Mouse (Mus musculus) hindbrain, embryonic 10.5 days (tissue): ENCODE data around the gene Ctrc. TPM values are rescaled to one million over a fixed set of nuclear protein-coding genes. Genes with fewer than 3 reads are reported as not detected.

Source experiments
- DNase-seq: peaks from one replicate; pipeline ENCODE4 v3.0.0-alpha.2; 2017; ENCODE audit warnings: low spot score
- H3K27ac ChIP-seq: fragments of 300-500 bp; sonication (generic); 2 replicates; pipeline ENCODE4 v1.5.1; 2016; ENCODE audit warnings: mild to moderate bottlenecking, moderate library complexity
- H3K27me3 ChIP-seq: fragments of 300-500 bp; sonication (generic); 2 replicates; pipeline ENCODE4 v1.6.1; 2016; ENCODE audit warnings: mild to moderate bottlenecking; ENCODE audit not compliant: poor library complexity, insufficient read depth, severe bottlenecking
- H3K36me3 ChIP-seq: fragments of 300-500 bp; sonication (generic); 2 replicates; pipeline ENCODE4 v1.6.1; 2016; ENCODE audit warnings: mild to moderate bottlenecking, moderate library complexity
- H3K4me1 ChIP-seq: fragments of 300-500 bp; sonication (generic); replicated peaks from 2 replicates; pipeline ENCODE4 v1.6.1; 2016; ENCODE audit warnings: mild to moderate bottlenecking
- H3K4me3 ChIP-seq: fragments of 300-500 bp; sonication (generic); 2 replicates; pipeline ENCODE4 v1.5.1; 2016; ENCODE audit warnings: mild to moderate bottlenecking, moderate library complexity
- H3K9me3 ChIP-seq: fragments of 300-500 bp; sonication (generic); 2 replicates; pipeline ENCODE4 v1.6.1; 2016; ENCODE audit warnings: mild to moderate bottlenecking, moderate library complexity
- WGBS: fragments of 180-500 bp; shearing (Covaris S2); methylation state at CpG from one replicate; pipeline ENCODE4 v1.1.7; 2016; 5-methylcytosine and 5-hydroxymethylcytosine counted together
- polyA plus RNA-seq: library from polyadenylated mRNA; unstranded; fragments of >200 nt; fragmentation: Nextera tagmentation; extraction: Ambion mirVana; gene quantifications from 2 replicates; pipeline ENCODE4 v1.2.1, GENCODE M21; 2016

Ctrc gene
- polyA plus RNA-seq, 1 experiment from 2014 or later, result not detected

DNA sequence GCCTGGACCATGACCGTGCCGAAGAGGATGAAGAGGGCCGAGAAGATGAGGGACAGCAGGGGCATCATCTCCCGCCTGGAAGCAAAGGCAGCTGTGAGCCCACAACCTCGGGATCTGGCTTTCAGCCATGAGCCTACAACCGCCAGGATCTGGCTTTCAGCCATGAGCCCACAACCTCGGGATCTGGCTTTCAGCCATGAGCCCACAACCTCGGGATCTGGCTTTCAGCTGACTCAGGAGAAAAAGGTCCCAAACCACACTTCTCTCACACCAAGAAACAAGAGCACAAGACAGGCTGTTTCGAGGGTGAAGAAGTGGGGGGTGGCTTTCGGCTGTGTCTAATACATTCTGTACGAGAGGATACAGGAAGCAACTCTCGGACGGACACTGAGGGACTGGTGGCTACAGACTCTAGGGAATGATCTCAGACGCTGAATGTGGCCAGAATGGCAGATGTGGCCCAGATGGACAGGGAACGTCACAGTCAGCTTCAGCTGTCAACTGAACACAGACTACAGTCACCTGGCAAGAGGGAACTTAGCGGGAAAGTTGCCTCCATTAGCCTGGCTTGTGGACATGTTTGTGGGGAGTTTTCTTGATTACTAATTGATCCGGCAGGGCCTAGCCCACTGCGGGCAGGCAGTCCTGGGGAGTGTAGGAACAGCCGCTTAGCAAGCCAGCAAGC lies 79.3 kb downstream of the Ctrc start:
- H3K27ac ChIP-seq, result no peak overlapping the region
- H3K36me3 ChIP-seq, result peaks cover 96% of the 10 kb centered on the region
- H3K4me1 ChIP-seq, result no peaks in the 10 kb centered on the region
- H3K4me3 ChIP-seq, result no peak overlapping the region
- WGBS, result 85% methylated on average over 19 of the region's 19 CpGs
- DNase-seq, result no peak
- H3K27me3 ChIP-seq, result no peaks in the 10 kb centered on the region
- H3K9me3 ChIP-seq, result no peaks in the 10 kb centered on the region

DNA sequence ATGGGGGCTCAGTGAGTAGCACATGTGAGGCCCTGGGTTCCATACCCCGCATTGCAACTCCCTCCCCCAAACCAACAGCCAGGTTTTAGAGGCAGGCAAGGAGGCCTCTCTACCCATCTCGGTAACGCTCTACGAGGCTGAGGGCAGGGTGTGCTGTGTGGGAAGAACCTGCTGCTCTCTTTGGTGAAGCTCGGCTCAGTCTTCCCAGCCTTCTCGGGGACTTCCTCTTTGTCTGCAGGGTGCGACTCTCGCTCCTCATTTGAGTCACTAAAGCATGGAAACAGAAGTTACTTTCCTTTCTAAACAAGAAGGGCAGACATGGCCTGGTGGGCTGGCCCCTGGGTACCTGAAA lies 79.9 kb downstream of the Ctrc start:
- Histone ChIP-seq H3K4me3 (no peak overlapping the region), H3K27me3 (no peaks in the 10 kb centered on the region), H3K9me3 (no peaks in the 10 kb centered on the region), H3K4me1 (no peaks in the 10 kb centered on the region), H3K27ac (no peak overlapping the region), H3K36me3 (peaks cover 96% of the 10 kb centered on the region)
- DNase-seq, result no peak
- WGBS, result 92% methylated on average over 8 of the region's 8 CpGs

DNA sequence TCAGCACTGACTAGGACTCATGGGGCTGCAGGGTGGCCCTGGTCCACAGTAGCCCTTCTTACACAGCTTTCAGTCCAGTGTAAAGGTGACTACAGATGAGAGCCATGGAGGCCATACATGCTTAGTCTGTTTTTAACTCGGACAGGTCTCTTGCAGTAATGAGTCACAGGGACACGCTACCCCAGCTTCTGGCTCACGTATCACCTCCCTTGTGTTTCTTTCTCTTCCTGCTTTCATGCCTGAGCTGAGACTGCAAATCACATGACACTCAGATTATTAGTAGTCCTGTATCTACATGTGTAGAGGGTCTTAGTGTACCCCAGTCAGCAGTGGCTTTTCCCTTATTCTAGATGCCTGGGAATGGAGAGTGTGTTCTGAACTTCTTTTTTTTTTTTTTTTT lies 81.2 kb downstream of the Ctrc start:
- peaks cover 93% of the 10 kb centered on the region for H3K36me3 ChIP-seq

More for the DNA sequence above, 81.2 kb downstream of the Ctrc start:
- no peaks in the 10 kb centered on the region for H3K4me1 ChIP-seq
- no peak overlapping the region for H3K4me3 ChIP-seq
- no peak for DNase-seq
- WGBS, result 94% methylated on average over 3 of the region's 3 CpGs
- H3K27me3 ChIP-seq, result no peaks in the 10 kb centered on the region
- no peaks in the 10 kb centered on the region for H3K9me3 ChIP-seq
- no peak overlapping the region for H3K27ac ChIP-seq

Other genes starting within 250 kb of the Ctrc start
- 33.7 and 34.4 TPM in 2 replicates for gene Fblim1, start 240.3 kb downstream of the Ctrc start, polyA plus RNA-seq
- gene Tmem82, start 227.7 kb downstream of the Ctrc start, polyA plus RNA-seq, result 1.2 and 1.5 TPM in 2 replicates
- gene Slc25a34, start 222.5 kb downstream of the Ctrc start, polyA plus RNA-seq, result 0.10 TPM in 1 of 2 replicates, not detected in the other
- 5.0 and 5.4 TPM in 2 replicates for gene Plekhm2, start 181.5 kb downstream of the Ctrc start, polyA plus RNA-seq
- gene Rsc1a1, start 160.8 kb downstream of the Ctrc start, polyA plus RNA-seq, result 2.9 TPM in 1 of 2 replicates, not detected in the other
- 20.8 and 28.4 TPM in 2 replicates for gene Ddi2, start 122.9 kb downstream of the Ctrc start, polyA plus RNA-seq
- gene Agmat, start 99.7 kb downstream of the Ctrc start, polyA plus RNA-seq, result not detected in 2 replicates
- gene Dnajc16, start 55.4 kb downstream of the Ctrc start, polyA plus RNA-seq, result 4.5 and 5.5 TPM in 2 replicates
- 25.5 and 27.0 TPM in 2 replicates for gene Casp9, start 52.7 kb downstream of the Ctrc start, polyA plus RNA-seq
- not detected in 2 replicates for gene Cela2a, start 20.2 kb downstream of the Ctrc start, polyA plus RNA-seq
- gene Efhd2, start 28.6 kb upstream of the Ctrc start, polyA plus RNA-seq, result 51.4 and 61.3 TPM in 2 replicates
- gene Fhad1, start 168.7 kb upstream of the Ctrc start, polyA plus RNA-seq, result 2.3 and 4.1 TPM in 2 replicates
- gene Tmem51, start 237.9 kb upstream of the Ctrc start, polyA plus RNA-seq, result 9.2 and 12.1 TPM in 2 replicates